Mouse (Mus musculus): ENCODE measurements around the gene Minos1. TPM values are rescaled to one million over a fixed set of nuclear protein-coding genes. Genes with fewer than 3 reads are reported as not detected.

Minos1 gene
- total RNA-seq, 2 experiments from 2014 or later: 304 to 430 TPM

DNA sequence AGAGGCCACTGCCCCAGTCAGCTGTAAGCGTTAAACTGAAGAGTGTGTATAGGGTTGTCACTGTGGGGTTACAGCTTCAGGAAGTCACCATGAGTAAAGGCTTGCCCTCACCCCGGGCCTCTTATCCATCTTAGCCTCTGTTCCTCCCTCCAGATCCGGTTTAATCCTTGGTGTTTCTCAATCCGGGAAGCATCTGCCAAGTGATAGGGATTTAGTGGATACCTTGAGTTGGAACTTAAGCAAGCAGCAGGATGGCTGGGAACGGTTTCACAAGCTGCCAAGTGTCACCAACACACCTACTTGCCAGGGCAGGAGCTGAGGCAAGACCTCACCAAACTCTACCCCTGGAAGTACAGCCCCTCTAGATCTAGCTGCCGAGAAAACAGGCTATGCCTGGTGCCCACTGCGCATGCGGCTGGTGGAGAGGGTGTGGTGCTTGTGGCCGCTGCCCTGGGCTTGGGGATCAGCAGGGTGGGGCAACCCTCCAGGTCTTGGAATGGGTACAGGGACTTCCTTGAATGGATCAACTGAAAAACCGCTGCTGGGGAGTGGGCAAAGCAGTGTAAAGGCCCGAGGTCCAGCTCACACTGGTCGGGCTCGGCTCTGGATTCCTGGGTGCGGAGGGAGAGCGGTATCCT lies 40.5 kb downstream of the Minos1 start:
- H3K27ac ChIP-seq: peak overlapping the region; percentile 91
- DNase-seq: peak; percentile 66
- TF ChIP-seq CTCF (IDR thresholded peaks at IDR 0.05): no peak
- peak overlapping the region; percentile 94 for H3K4me3 ChIP-seq
- intact Hi-C loops (cut with DNase I): no loop called here

DNA sequence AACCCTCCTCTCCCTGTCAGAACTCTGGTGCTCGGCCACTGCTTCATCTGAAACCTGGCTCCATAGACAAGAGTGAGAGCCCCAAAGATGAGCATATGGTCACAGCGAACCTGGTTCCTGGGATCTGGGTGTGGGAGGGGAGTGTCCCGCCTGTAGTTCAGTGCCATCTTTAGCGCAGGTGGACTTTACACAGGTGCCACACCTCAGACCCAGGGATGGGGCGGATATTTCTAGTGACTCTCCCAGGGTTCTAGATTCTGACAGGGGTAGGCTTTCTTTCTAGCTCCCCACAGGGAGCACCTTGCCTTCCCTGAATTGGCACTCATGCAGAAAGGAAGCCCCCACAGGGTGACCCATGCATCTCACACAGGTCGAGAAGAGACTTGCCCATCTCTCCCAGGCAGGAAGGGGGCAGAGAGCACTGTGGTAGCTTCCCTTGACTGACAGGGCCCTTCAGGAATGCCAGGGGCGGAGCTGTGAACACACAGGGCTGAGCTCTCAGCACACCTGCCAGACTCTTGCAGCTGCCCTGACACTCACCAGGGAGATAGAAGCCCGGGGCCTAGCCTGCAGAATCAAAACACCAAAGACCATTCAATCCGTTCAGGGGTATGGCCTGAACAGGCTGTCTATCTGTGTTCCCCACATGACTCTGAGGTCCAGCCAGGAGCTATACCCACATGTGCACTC lies 41.8 kb downstream of the Minos1 start:
- intact Hi-C loops (cut with DNase I): loop anchor here (5.0 kb wide), 3 partner anchors 38 to 248 kb away; no protein-coding TSS in a partner anchor
- no peak for DNase-seq
- peak overlapping the region; percentile 91 for H3K27ac ChIP-seq
- H3K4me3 ChIP-seq: peak overlapping the region; percentile 26
- no peak for TF ChIP-seq CTCF (IDR thresholded peaks at IDR 0.05)

DNA sequence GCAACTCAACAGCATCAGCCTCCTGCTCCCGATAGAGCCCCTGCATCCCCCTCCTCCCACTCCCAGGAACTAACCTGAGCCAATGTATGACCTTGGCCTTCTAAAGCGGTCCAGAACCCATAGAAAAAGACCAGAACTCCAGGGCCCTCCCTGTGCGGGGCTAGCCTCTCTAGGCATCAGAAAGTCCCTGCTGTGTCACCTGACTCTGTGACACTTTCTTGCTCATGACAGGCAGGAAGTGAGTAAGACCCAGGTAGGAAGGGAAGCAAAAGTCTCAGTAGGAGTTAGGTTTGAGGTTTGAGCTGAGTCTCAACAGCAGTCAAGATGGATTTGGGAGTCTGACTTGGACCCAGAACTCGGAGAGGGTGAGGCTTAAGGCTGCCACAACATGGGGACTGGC lies 43.9 kb downstream of the Minos1 start:
- DNase-seq: no peak
- intact Hi-C loops (cut with DNase I): loop anchor here (2.0 to 5.0 kb wide), 4 partner anchors 40 to 250 kb away; no protein-coding TSS in a partner anchor
- Histone ChIP-seq H3K4me3 (no peak overlapping the region), H3K27ac (peak overlapping the region; percentile 91)
- no peak for TF ChIP-seq CTCF (IDR thresholded peaks at IDR 0.05)

DNA sequence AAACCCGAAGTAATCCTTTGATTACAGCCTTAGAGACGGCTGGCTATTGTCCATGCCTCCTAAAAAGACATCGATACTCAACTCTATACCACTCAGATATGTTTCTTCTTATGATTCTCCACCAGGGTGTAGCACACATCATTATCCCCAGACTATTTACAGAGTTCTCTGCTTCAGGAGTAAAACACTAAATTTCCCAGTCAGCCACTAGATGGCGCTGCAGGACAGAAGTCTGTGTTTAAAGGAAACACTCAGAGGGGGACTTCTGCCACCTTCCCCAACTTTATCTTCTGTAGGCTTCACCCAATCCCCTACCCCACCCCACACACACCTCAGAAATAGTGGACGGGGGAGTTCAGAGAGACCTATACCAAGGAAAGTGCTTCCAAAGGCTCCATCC lies 44.9 kb downstream of the Minos1 start:
- Histone ChIP-seq H3K27ac (no peak overlapping the region), H3K4me3 (no peak overlapping the region)
- TF ChIP-seq CTCF (IDR thresholded peaks at IDR 0.05): peak; percentile 96
- peak; percentile 85 for DNase-seq
- intact Hi-C loops (cut with DNase I): loop anchor here (2.0 to 5.0 kb wide), 4 partner anchors 41 to 251 kb away; no protein-coding TSS in a partner anchor

DNA sequence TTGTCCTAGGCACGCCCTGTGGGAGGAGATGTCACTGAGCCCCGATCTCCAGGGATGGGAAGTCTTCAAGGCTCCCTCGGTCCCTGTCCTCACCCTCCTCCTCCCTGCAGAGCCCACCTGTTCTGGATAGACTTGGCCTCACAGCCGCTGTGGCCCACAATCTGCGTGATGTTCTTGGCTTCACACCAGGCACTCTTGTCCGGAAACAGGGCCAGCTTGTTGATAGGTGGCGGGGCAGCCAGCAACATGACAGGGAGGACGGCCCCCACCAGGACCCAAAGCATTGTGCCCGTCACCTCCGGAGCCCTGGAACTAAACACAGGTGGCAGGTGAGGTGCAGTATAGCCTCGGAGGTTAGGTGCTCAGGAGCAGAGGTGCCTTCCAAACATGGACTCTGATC lies 45.6 kb downstream of the Minos1 start:
- intact Hi-C loops (cut with DNase I): loop anchor here (5.0 kb wide), 3 partner anchors 42 to 252 kb away; no protein-coding TSS in a partner anchor
- H3K27ac ChIP-seq: no peak overlapping the region
- H3K4me3 ChIP-seq: no peak overlapping the region
- DNase-seq: no peak
- TF ChIP-seq CTCF (IDR thresholded peaks at IDR 0.05): no peak

DNA sequence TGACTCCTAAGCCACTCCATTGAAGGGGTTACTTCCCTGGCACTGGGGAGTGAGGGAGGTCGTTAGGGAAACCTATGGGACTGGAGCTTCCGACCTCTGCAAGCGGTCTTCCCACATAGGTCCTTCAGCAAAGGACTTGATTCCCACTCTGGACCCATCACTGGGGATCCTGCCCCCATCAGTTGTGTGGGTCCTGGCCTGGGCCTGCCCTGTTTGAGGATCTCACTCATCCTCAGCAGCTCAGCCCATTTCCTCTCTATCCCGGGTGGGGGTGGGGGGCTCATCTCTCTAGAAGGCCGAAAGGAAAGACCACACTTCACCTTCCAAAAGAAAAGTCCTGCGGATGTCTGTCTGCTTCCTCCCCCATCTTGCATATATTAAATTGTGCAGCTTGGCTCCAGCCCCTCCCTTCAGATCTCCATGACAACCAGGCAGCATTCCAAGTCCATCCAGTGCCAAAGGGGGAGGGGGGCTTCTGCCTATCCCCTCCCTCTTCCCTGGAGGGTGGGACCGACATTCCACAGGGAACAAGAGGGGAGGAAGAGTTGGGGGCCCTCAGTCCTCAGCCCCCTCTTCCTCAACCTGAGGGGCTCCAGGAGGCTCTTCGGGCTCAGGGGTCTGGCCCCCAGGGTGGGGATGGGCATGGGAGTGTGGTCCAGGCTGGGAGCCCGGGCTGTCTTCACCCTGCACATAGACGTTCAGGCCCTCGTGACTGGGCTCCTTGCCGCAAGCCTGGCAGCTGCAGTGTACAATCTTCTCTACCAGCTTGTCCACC lies 47.9 kb downstream of the Minos1 start:
- no peak overlapping the region for H3K4me3 ChIP-seq
- no peak overlapping the region for H3K27ac ChIP-seq
- intact Hi-C loops (cut with DNase I): no loop called here
- TF ChIP-seq CTCF (IDR thresholded peaks at IDR 0.05): no peak
- no peak for DNase-seq

DNA sequence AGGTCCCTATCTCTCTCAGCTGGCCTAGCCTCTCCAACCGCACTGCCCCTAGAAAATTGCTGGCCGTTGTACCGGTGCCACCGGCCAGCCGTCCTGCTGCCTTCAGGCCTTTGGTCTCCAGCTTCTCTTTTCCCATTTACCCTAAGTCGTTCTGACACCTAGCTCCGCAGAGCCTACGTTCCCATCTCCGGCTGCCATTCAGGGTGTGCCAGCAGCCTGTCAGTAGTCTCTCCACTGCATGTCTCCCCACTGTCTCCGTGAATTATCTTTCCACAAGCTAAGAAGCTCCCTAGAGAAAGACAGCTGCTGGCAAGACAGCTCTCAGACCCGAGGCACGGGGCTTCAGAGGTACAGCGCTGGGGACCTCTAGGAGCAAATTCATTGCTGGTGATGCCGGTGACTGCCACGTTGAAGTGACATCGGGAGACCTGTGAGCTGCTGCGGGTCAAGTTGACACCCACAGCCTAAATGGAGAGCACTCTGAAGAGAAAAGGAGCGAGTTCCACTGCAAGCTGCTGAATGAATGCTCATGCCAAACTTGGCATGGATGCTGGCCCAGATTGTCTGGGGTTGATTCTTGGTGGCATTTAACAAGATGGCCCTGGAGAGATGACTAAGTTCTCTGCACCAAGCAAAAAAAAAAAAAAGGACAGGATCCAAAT lies 49.5 kb downstream of the Minos1 start:
- H3K4me3 ChIP-seq: no peak overlapping the region
- TF ChIP-seq CTCF (IDR thresholded peaks at IDR 0.05): no peak
- intact Hi-C loops (cut with DNase I): no loop called here
- no peak for DNase-seq
- H3K27ac ChIP-seq: no peak overlapping the region

DNA sequence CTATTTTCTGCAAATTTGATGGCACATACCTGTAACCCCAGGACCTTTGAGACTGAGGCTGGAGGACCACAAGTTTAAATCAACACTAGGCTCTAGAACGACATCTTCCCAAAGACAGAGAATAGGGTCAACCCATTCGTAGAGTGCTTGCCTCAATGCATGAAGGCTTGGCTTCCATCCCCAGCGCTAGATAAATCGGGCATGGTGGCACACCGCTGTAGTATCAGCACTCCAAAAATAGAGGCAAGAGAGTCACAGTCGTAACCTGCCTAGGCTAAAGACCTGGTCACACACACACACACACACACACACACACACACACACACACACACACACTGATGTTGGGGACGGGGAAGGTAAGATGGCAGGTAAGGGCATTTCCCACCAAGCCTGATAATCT lies 50.7 kb downstream of the Minos1 start:
- DNase-seq: no peak
- Histone ChIP-seq H3K27ac (no peak overlapping the region), H3K4me3 (no peak overlapping the region)
- TF ChIP-seq CTCF (IDR thresholded peaks at IDR 0.05): no peak
- intact Hi-C loops (cut with DNase I): no loop called here

DNA sequence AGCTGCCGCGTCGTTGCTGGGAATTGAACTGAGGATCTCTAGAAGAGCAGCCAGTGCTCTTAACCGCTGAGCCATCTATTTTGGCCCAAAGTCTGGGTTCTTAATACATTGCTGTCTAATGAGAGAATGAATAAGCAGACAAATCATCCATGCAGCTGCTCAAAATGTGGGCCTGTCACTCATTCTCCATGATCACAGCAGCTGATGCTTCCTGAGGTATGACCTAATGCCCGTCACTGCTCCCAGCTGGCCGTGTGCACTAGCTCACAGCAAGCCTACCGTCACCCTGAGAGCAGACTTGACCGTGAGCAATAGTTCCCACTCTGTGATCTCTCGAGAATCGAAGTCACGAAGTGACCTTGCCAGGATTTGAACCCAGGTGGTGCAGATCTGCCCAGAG lies 51.5 kb downstream of the Minos1 start:
- TF ChIP-seq CTCF (IDR thresholded peaks at IDR 0.05): no peak
- intact Hi-C loops (cut with DNase I): no loop called here
- H3K27ac ChIP-seq: no peak overlapping the region
- no peak overlapping the region for H3K4me3 ChIP-seq
- DNase-seq: no peak

DNA sequence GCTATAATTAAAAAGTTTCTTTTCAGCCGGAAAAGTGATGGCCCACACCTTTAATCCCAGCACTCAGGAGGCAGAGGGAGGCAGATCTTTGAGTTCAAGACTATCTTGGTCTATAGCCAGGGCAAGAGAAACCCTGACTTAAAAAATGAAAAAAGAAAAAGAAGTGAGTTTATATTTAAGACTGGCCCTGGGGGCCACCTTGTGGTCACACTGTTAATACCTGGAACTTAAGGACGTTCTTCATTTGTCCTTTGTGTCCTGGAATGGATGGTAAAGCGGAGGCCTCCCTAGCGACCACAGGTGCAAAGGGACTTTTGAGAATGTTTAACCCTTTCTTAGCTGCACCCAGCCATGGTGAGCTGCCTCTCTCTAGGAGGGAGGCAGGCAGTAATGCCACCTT lies 52.2 kb downstream of the Minos1 start:
- Histone ChIP-seq H3K27ac (no peak overlapping the region), H3K4me3 (no peak overlapping the region; the same call in 1 of the 2 replicates)
- peak; percentile 49 for TF ChIP-seq CTCF (IDR thresholded peaks at IDR 0.05)
- intact Hi-C loops (cut with DNase I): no loop called here
- no peak for DNase-seq

DNA sequence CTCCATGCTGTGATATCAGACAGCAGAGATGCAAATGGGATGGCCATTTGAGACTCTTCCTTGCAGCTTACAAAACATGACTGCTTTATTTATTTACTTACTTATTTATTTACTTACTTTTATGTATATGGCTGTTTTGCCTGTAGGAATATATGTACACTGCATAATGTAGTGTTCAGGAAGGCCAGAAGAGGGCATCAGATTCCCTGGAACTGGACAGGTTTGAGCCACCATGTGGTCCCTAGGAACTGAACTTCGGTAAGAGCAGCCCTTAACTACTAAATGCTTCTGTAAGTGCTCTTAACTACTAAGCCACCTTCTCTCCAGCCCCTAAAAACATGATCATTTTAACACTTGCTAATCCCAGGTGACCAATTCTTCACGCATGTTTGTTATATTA lies 52.6 kb downstream of the Minos1 start:
- no peak for DNase-seq
- no peak overlapping the region for H3K27ac ChIP-seq
- intact Hi-C loops (cut with DNase I): no loop called here
- TF ChIP-seq CTCF (IDR thresholded peaks at IDR 0.05): peak; percentile 64
- no peak overlapping the region; the same call in 1 of the 2 replicates for H3K4me3 ChIP-seq

DNA sequence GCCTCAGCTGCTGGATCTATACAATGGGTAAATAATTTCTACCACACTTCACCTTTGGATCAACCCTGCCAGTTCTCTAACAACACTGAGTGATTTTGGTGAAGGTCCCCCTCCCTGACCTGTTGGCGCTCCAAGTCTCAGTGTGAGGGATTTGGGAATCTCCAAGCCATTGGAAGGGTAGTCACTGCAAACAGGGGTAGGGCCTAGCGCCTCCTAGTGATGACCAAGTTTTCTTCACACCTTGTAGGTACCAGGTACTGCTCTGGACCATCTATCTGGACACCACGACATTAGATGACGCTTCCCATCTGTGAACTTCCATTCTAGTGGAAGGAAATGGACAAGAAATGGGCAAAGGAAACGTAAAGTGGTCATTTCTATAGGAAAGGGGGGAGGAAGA lies 55.0 kb downstream of the Minos1 start:
- DNase-seq: no peak

More for the DNA sequence above, 55.0 kb downstream of the Minos1 start:
- Histone ChIP-seq H3K4me3 (peak overlapping the region; percentile 69), H3K27ac (no peak overlapping the region)
- peak; percentile 32 for TF ChIP-seq CTCF (IDR thresholded peaks at IDR 0.05)
- intact Hi-C loops (cut with DNase I): loop anchor here (2.0 kb wide), 1 partner anchor 153 kb away; no protein-coding TSS in a partner anchor
